Mouse (Mus musculus) testis, adult 2 months (tissue): ENCODE measurements around the gene Maml2. TPM values are rescaled to one million over a fixed set of nuclear protein-coding genes. Genes with fewer than 3 reads are reported as not detected.

ENCODE experiments used
- H3K27ac ChIP-seq: fragments of 200-500 bp; 2 replicates; pipeline ENCODE4 v1.5.1; 2012; ENCODE audit warnings: low read depth, low read length; ENCODE audit not compliant: control insufficient read depth, insufficient read depth
- H3K27me3 ChIP-seq: fragments of 200-500 bp; 2 replicates; pipeline ENCODE4 v1.6.1; 2012; ENCODE audit warnings: mild to moderate bottlenecking, low read length, moderate library complexity; ENCODE audit not compliant: control insufficient read depth, insufficient read depth
- H3K36me3 ChIP-seq: fragments of 200-500 bp; 2 replicates; pipeline ENCODE4 v1.6.1; 2012; ENCODE audit warnings: mild to moderate bottlenecking, low read length; ENCODE audit not compliant: control insufficient read depth, insufficient read depth
- H3K4me1 ChIP-seq: fragments of 200-500 bp; 2 replicates; pipeline ENCODE4 v1.6.1; 2012; ENCODE audit warnings: low read length; ENCODE audit not compliant: control insufficient read depth, insufficient read depth
- H3K4me3 ChIP-seq: fragments of 200-500 bp; 2 replicates; pipeline ENCODE4 v1.5.1; 2012; ENCODE audit warnings: low read depth, mild to moderate bottlenecking, low read length, moderate library complexity, mixed read lengths; ENCODE audit not compliant: control insufficient read depth
- CTCF ChIP-seq: fragments of 200-500 bp; IDR thresholded peaks from 2 replicates; pipeline ENCODE4 v1.5.1; 2012; ENCODE audit warnings: low read depth, mild to moderate bottlenecking, inconsistent platforms, low read length, moderate library complexity; ENCODE audit not compliant: control insufficient read depth, insufficient read depth, insufficient replicate concordance
- POLR2A ChIP-seq: fragments of 200-500 bp; IDR thresholded peaks from 2 replicates; pipeline ENCODE4 v1.6.1; 2012; ENCODE audit warnings: low read depth, mild to moderate bottlenecking, inconsistent platforms, low read length, moderate library complexity; ENCODE audit not compliant: control insufficient read depth
- polyA plus RNA-seq: library from polyadenylated mRNA; depleted of rRNA; stranded (reverse); fragments of >200 nt; gene quantifications from 2 replicates; pipeline ENCODE4 v1.2.3, GENCODE M21; 2012

Gene Maml2
- polyA plus RNA-seq, 1 experiment = 0.56 TPM

DNA sequence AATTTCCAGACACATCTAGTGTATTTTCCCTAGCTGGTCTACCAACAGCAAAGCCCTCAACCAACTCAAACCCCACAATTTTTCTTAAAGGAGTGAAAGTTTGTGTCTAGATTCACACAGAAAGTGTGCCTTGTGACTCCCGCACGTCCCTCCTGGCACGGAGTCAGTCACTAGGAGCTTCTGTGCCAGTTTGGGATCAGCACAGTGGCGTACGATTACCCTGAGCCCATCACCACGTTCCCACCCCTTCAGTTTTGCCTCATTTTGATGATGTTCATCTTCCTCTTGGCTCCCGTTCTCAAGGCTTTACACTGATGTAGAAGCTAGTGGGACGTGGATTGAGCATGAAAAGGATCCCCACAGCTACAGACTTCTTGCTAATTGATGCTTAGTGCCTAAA, 314.6 kb downstream of the Maml2 start:
- TF ChIP-seq POLR2A (no peak), CTCF (no peak)
- no peak overlapping the region for H3K27ac ChIP-seq

DNA sequence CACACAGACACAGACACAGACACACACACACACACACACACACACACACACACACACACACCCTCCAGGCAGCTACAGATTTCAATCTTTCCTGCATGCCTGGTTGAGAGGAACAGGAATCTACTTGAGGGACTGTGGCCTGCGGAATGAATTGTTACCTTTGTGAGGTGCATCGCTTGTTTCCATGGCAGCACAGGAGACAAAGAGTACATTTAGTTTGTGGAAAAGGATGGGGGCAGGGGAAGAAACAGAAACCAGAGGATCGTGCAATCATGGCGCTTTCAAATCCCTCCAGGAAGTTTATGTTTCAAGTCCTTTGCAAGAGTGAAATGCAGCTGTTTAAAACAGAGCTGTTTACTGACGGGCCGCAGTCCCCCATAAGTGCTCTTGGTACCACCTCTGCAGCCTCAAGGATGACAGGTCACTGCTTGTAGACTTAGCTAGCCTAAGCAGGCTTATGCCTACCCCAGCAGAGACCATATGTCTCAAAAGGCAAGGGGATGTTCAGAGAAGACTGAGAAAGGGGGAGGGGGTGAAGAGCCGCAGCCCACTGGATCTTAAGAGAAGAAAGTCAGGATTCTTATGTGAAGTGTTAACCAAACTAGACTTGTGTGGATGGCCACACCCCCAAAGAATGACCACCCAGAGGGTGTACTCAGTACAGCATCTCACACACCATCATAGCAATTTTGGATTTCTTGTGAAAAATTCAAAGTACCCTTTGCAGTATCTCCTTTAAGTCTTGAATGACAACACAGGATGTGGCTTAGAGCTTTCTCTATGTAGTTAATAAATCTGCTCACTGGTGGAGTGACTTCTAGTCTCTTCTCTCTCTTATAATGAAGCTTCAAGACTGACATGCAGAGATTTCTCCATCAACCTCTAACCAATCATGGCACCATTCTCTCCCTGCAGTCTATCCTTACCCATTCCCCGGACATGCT, 315.8 kb downstream of the Maml2 start:
- TF ChIP-seq CTCF = no peak
- no peak for TF ChIP-seq POLR2A
- Histone ChIP-seq H3K4me1 (no peaks in the 10 kb centered on the region), H3K4me3 (no peak overlapping the region), H3K27me3 (no peaks in the 10 kb centered on the region), H3K27ac (no peak overlapping the region), H3K36me3 (no peaks in the 10 kb centered on the region)

More for the DNA sequence above, 314.6 kb downstream of the Maml2 start:
- Histone ChIP-seq H3K4me1 (no peaks in the 10 kb centered on the region), H3K4me3 (no peak overlapping the region), H3K27me3 (no peaks in the 10 kb centered on the region), H3K36me3 (no peaks in the 10 kb centered on the region)

DNA sequence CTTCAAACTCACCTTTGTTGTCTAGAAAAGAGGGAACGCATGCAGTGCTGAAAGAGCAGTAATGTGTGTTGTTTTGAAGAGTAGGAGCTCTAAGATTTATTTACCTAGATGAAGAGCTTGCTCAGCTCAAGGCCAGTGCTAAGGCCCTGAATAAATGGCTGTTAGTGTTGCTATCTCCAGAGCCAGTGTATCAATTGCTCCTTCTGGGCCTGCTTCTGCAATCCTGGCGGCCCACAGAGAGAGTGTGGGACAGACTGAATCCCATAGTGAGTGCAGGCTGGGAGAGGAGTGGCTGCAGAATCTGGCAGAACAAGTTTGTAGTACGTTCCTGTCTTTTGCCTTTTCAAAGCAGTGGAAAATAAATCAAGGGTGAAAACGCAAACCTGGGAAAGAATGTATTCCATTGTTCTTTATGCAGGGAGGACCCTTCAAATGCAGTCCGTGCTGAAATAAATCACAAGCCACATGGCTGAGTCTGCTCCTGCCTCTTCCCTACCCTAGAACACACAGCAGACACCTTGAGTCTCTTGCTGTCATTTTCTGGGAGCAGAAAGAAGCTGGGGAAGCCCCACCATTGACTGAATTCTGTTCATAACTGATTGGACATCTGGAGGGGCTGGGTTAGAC, 318.7 kb downstream of the Maml2 start:
- H3K4me1 ChIP-seq = no peaks in the 10 kb centered on the region
- no peaks in the 10 kb centered on the region for H3K36me3 ChIP-seq
- no peak overlapping the region for H3K27ac ChIP-seq
- TF ChIP-seq CTCF (no peak), POLR2A (no peak)
- H3K27me3 ChIP-seq = no peaks in the 10 kb centered on the region
- H3K4me3 ChIP-seq = no peak overlapping the region

DNA sequence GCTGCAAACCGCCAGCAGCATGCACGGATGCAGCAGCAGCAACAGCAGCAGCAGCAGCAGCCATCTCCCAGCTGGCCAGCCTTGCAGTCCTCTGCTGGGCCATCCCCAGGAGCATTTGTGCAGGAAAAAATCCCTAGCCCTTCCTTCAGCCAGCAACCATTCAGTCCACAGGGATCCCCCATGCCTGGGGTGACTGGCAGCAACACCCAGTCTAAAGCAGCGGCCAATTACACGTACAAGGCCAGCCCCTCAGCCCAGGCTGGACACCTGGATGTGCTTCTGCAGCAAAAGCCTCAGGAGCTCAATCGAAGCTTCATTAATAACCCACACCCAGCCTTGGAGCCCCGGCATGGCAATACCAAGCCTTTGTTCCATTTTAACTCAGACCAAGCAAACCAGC, 323.0 kb downstream of the Maml2 start:
- Histone ChIP-seq H3K36me3 (no peaks in the 10 kb centered on the region), H3K27ac (no peak overlapping the region), H3K4me3 (no peak overlapping the region), H3K27me3 (no peaks in the 10 kb centered on the region), H3K4me1 (no peaks in the 10 kb centered on the region)
- TF ChIP-seq POLR2A (no peak), CTCF (no peak)

DNA sequence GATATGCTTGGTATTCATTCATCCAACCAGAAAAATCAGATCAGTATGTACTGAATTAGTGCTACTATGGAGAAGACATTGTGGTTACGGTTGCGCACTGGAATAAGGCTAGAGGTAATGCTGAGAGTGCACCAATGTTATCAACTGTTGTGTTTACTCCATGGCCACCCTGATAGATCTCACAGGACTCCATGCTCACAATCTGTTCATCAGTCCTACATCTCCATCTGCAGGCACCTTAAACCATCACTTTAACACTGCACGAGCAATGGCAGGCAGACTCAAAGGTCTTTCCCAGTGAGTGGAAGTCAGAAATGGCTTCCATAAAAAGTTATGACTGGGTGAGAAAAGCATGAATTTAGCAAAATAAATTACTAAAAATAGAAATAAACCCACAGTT, 324.2 kb downstream of the Maml2 start:
- Histone ChIP-seq H3K27ac (no peak overlapping the region), H3K4me1 (no peaks in the 10 kb centered on the region), H3K27me3 (no peaks in the 10 kb centered on the region), H3K36me3 (no peaks in the 10 kb centered on the region), H3K4me3 (no peak overlapping the region)
- TF ChIP-seq CTCF = no peak

DNA sequence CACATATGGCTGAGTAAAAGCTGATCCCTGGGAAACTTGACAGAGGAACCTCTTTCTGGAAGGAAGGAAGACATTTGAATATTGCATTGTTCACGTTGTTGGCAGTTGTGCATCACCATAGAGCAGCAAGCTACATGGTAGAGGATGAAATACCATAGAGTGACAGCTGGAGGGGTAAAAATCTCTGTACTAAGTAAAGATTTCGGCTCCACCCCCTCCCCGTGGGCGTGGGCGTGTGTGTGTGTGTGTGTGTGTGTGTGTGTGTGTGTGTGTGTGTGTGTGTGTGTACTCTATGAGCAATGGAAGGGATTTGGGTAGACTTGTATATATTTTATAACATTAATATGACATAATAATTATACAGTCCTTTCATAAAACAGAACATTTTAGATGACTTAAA, 324.7 kb downstream of the Maml2 start:
- no peak for TF ChIP-seq POLR2A
- no peak for TF ChIP-seq CTCF
- Histone ChIP-seq H3K36me3 (no peaks in the 10 kb centered on the region), H3K4me1 (no peaks in the 10 kb centered on the region), H3K27me3 (no peaks in the 10 kb centered on the region), H3K27ac (no peak overlapping the region), H3K4me3 (no peak overlapping the region)

DNA sequence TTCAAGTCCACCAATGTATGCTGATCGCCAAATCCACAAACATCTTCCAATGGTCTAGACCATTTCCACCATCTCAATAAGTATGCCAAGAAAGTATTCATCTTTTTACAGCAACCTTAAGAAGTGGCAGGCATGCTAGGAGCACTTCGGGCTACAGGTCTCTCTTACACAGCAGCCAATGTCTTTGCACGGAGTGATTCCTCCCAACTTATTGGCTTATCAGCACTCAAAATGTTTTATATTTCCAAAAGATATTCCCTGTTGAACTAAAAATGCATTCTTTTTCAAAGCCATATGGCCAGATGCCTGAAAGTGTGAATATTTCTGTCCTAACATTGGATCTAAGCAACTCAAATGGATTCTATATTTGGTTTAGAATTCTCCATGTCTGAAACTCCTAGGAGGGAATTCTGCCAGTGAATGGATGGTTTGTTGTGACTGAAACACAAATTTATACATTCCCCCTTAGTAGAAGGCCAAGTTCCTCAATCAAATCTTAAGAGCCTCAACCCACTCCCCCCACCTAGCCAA, 326.2 kb downstream of the Maml2 start:
- TF ChIP-seq POLR2A (no peak), CTCF (no peak)
- Histone ChIP-seq H3K4me3 (no peak overlapping the region), H3K27ac (no peak overlapping the region), H3K36me3 (no peaks in the 10 kb centered on the region), H3K4me1 (no peaks in the 10 kb centered on the region), H3K27me3 (no peaks in the 10 kb centered on the region)
